8 mouse cellular contexts compared by ENCODE assay signal in the genomic region with DNA sequence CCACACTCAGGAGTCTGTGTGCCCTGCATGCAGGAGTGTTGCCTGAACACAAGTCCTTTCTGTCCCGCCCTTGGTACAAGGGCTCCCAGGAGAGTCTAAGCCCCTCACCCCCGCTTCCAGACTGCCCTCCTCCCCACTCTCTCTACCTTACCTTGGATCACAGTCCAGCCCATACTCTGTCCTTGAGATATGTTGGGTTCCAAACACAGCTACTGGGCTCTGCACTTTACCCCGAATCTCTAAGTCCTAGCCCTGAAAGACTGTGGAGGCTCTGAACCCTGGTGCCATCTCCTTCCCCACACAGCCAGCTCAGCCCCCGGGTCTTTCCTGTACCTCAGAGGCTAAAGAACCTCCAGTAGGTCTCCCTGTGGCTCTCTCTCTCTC.
DNase-seq lines count a peak whose midpoint lies in the region; ATAC-seq and TF ChIP-seq lines count a peak whose summit lies in the region.

No protein-coding gene starts in this region.

- peak overlapping the region; percentile 86 for H3K27ac ChIP-seq in embryonic facial prominence, embryonic 12.5 days
- peak overlapping the region; percentile 94 for H3K27ac ChIP-seq in intestine, embryonic 15.5 days
- H3K27ac ChIP-seq in neural tube, embryonic 12.5 days = peak overlapping the region; percentile 38; the same call in 1 of the 2 replicates

- no peak for TF ChIP-seq CTCF in lung, adult 2 months (IDR thresholded peaks at IDR 0.05; ENCODE audit: insufficient read depth, low read length)

- H3K4me3 ChIP-seq in lung, adult 2 months (replicated peaks; ENCODE audit: extremely low read depth, low read depth, low read length) = peak overlapping the region; percentile 77
- H3K4me3 ChIP-seq in embryonic facial prominence, embryonic 12.5 days = peak overlapping the region; percentile 22
- peak overlapping the region; percentile 40 for H3K4me3 ChIP-seq in intestine, embryonic 15.5 days (replicated peaks)
- H3K4me3 ChIP-seq in neural tube, embryonic 12.5 days = peak overlapping the region; percentile 22

- H3K4me2 ChIP-seq in embryonic facial prominence, embryonic 12.5 days (replicated peaks) = peak overlapping the region; percentile 36
- H3K4me2 ChIP-seq in intestine, embryonic 15.5 days (replicated peaks) = peak overlapping the region; percentile 53
- peak overlapping the region; percentile 50 for H3K4me2 ChIP-seq in neural tube, embryonic 12.5 days (replicated peaks)

- no peaks in the 10 kb centered on the region for H3K9me3 ChIP-seq in embryonic facial prominence, embryonic 12.5 days
- H3K9me3 ChIP-seq in intestine, embryonic 15.5 days = no peaks in the 10 kb centered on the region
- no peaks in the 10 kb centered on the region for H3K9me3 ChIP-seq in neural tube, embryonic 12.5 days

- H3K36me3 ChIP-seq in embryonic facial prominence, embryonic 12.5 days = no peaks in the 10 kb centered on the region
- H3K36me3 ChIP-seq in intestine, embryonic 15.5 days = no peaks in the 10 kb centered on the region
- no peaks in the 10 kb centered on the region for H3K36me3 ChIP-seq in neural tube, embryonic 12.5 days

- no peak for ATAC-seq in embryonic facial prominence, embryonic 12.5 days (ENCODE audit: insufficient number of reproducible peaks, insufficient read depth, low FRiP score, low TSS enrichment)
- ATAC-seq in intestine, embryonic 15.5 days = peak; percentile 13
- no peak for ATAC-seq in neural tube, embryonic 12.5 days (ENCODE audit: low FRiP score, low read depth)

- peak overlapping the region; percentile 30; the same call in 1 of the 2 replicates for H3K9ac ChIP-seq in embryonic facial prominence, embryonic 12.5 days
- H3K9ac ChIP-seq in intestine, embryonic 15.5 days = peak overlapping the region; percentile 51
- H3K9ac ChIP-seq in neural tube, embryonic 12.5 days = peak overlapping the region; percentile 40; the same call in 1 of the 2 replicates

- TF ChIP-seq POLR2A in lung, adult 2 months (IDR thresholded peaks at IDR 0.05; ENCODE audit: borderline replicate concordance, extremely low read depth, low read depth, low read length) = no peak

- H3K27me3 ChIP-seq in embryonic facial prominence, embryonic 12.5 days = no peaks in the 10 kb centered on the region
- no peaks in the 10 kb centered on the region for H3K27me3 ChIP-seq in intestine, embryonic 15.5 days (replicated peaks)
- H3K27me3 ChIP-seq in neural tube, embryonic 12.5 days (replicated peaks) = no peaks in the 10 kb centered on the region

- WGBS in lung, adult 2 months = 21% methylated on average over 4 of the region's 4 CpGs
- 28% methylated on average over 4 of the region's 4 CpGs for WGBS in embryonic facial prominence, embryonic 12.5 days
- WGBS in intestine, embryonic 15.5 days = 30% methylated on average over 4 of the region's 4 CpGs
- WGBS in neural tube, embryonic 12.5 days = 11% methylated on average over 4 of the region's 4 CpGs

- peak; percentile 50 for DNase-seq in lung, adult 2 months
- DNase-seq in lung, postnatal 14 days = no peak
- no peak for DNase-seq in embryo, embryonic 9.5 days (ENCODE audit: extremely low spot score)
- DNase-seq in right cerebral cortex, postnatal 10 days (ENCODE audit: low spot score in 2 of 2) = no peak
- no peak for DNase-seq in layer of hippocampus, adult 8-10 months (ENCODE audit: low spot score in 2 of 2)

- H3K4me1 ChIP-seq in lung, adult 2 months (ENCODE audit: control insufficient read depth, insufficient read depth, low read length) = peaks cover 12% of the 10 kb centered on the region
- H3K4me1 ChIP-seq in embryonic facial prominence, embryonic 12.5 days = peaks cover 27% of the 10 kb centered on the region
- H3K4me1 ChIP-seq in intestine, embryonic 15.5 days (replicated peaks) = 0 out of 2 replicates have a peak, but pooled peaks cover 3% of the 10 kb centered on the region
- H3K4me1 ChIP-seq in neural tube, embryonic 12.5 days = peaks cover 39% of the 10 kb centered on the region

Comparison
In these comparisons a context has a peak if more than half of its experiments do, and no peak if none do; other contexts are left out.
1. H3K4me3 ChIP-seq: peak in every context shown above with its lines; median percentile 77 in lung, adult 2 months; 40 in intestine, embryonic 15.5 days; 22 in embryonic facial prominence, embryonic 12.5 days; 22 in neural tube, embryonic 12.5 days.
2. H3K27ac ChIP-seq: peak in every context shown above with its lines; median percentile 94 in intestine, embryonic 15.5 days; 86 in embryonic facial prominence, embryonic 12.5 days; 38 in neural tube, embryonic 12.5 days.